Mouse (Mus musculus) midbrain, embryonic 11.5 days (tissue): ENCODE measurements around the gene Spaca4. TPM values are rescaled to one million over a fixed set of nuclear protein-coding genes. Genes with fewer than 3 reads are reported as not detected.

Experiments
- ATAC-seq: fragments of 200-750 bp; cut with Nextera tagmentation; 2 replicates; pipeline ENCODE4 v1.8.0; 2017; ENCODE audit warnings: moderate TSS enrichment, moderate library complexity; ENCODE audit not compliant: low FRiP score
- DNase-seq: peaks from one replicate; pipeline ENCODE4 v3.0.0; 2015; ENCODE audit warnings: low spot score; ENCODE audit errors: missing footprints
- H3K27ac ChIP-seq: fragments of 300-500 bp; sonication (generic); 2 replicates; pipeline ENCODE4 v1.5.1; 2014; ENCODE audit warnings: low read depth, low read length
- H3K27me3 ChIP-seq: fragments of 300-500 bp; sonication (generic); 2 replicates; pipeline ENCODE4 v1.6.1; 2014; ENCODE audit warnings: mild to moderate bottlenecking, low read length, moderate library complexity, mixed read lengths; ENCODE audit not compliant: control insufficient read depth, insufficient read depth
- H3K36me3 ChIP-seq: fragments of 300-500 bp; sonication (generic); 2 replicates; pipeline ENCODE4 v1.6.1; 2014; ENCODE audit warnings: mild to moderate bottlenecking, low read length, moderate library complexity, mixed read lengths; ENCODE audit not compliant: control insufficient read depth, insufficient read depth
- H3K4me1 ChIP-seq: fragments of 300-500 bp; sonication (generic); 2 replicates; pipeline ENCODE4 v1.6.1; 2014; ENCODE audit warnings: low read length; ENCODE audit not compliant: control insufficient read depth, insufficient read depth
- H3K4me2 ChIP-seq: fragments of 300-500 bp; sonication (generic); 2 replicates; pipeline ENCODE4 v1.6.1; 2014; ENCODE audit warnings: mild to moderate bottlenecking, moderate library complexity
- H3K4me3 ChIP-seq: fragments of 300-500 bp; sonication (generic); 2 replicates; pipeline ENCODE4 v1.5.1; 2014; ENCODE audit warnings: low read depth, low read length
- H3K9ac ChIP-seq: fragments of 300-500 bp; sonication (generic); 2 replicates; pipeline ENCODE4 v1.6.1; 2014; ENCODE audit warnings: low read length
- H3K9me3 ChIP-seq: fragments of 300-500 bp; sonication (generic); 2 replicates; pipeline ENCODE4 v1.6.1; 2016; ENCODE audit warnings: low read length; ENCODE audit not compliant: control insufficient read depth
- WGBS: fragments of 180-500 bp; shearing (Covaris S2); extraction: QIAGEN DNeasy Blood & Tissue Kit; methylation state at CpG from one replicate; pipeline ENCODE4 v1.1.7; 2014; 5-methylcytosine and 5-hydroxymethylcytosine counted together
- polyA plus RNA-seq: library from polyadenylated mRNA; unstranded; fragments of >200 nt; fragmentation: Nextera tagmentation; extraction: Ambion mirVana; gene quantifications from 2 replicates; pipeline ENCODE4 v1.2.1, GENCODE M21; 2014

Gene Spaca4
- polyA plus RNA-seq, 1 experiment from 2014 or later, result not detected

DNA sequence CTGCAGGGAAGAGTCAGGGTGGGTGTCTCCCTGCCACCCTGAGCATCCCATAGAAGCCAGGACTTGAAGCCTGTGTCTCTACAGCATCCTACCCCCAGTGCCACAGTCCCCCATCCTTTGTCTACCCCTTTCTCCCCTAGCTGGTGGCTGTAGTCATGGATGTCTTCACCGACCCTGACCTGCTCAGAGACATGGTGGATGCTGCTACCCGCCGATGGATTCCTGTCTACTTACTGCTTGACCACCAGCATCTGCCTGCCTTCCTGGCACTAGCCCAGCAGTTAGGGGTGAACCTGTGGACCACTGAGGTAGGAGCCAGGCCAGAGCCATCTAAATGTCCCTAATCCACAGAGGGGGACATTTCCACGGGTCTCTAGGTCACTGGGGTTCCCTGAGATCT, 2.3 kb downstream of the Spaca4 start:
- Histone ChIP-seq H3K4me3 (no peak overlapping the region), H3K9ac (no peak overlapping the region), H3K4me2 (no peak overlapping the region), H3K27ac (no peak overlapping the region), H3K27me3 (no peaks in the 10 kb centered on the region), H3K36me3 (peaks cover 32% of the 10 kb centered on the region), H3K4me1 (peaks cover 14% of the 10 kb centered on the region), H3K9me3 (no peaks in the 10 kb centered on the region)
- 92% methylated on average over 4 of the region's 4 CpGs for WGBS
- DNase-seq (no peak), ATAC-seq (no peak)

DNA sequence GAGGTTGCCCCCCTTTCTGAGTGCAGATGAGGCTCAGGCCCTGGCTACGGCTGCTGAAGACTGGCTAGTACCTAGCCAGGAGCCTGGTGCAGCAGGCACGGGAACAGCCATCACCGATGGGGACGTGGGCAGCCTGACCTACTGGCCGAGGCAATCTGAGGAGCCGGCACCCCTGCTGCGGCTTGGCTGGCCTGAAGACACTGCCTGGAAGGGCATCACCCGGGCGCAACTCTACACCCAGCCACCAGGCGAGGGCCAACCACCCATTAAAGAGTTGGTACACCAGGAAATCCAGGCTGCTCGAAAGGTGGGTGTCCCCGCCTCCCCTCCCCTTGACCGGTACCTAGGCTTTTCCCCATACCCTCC, 3.3 kb downstream of the Spaca4 start:
- Histone ChIP-seq H3K4me3 (no peak overlapping the region), H3K9ac (no peak overlapping the region), H3K9me3 (no peaks in the 10 kb centered on the region), H3K4me2 (no peak overlapping the region), H3K4me1 (peaks cover 14% of the 10 kb centered on the region), H3K36me3 (peaks cover 32% of the 10 kb centered on the region), H3K27me3 (no peaks in the 10 kb centered on the region), H3K27ac (no peak overlapping the region)
- WGBS, result 77% methylated on average over 13 of the region's 13 CpGs
- DNase-seq (peak; percentile 82), ATAC-seq (no peak)

DNA sequence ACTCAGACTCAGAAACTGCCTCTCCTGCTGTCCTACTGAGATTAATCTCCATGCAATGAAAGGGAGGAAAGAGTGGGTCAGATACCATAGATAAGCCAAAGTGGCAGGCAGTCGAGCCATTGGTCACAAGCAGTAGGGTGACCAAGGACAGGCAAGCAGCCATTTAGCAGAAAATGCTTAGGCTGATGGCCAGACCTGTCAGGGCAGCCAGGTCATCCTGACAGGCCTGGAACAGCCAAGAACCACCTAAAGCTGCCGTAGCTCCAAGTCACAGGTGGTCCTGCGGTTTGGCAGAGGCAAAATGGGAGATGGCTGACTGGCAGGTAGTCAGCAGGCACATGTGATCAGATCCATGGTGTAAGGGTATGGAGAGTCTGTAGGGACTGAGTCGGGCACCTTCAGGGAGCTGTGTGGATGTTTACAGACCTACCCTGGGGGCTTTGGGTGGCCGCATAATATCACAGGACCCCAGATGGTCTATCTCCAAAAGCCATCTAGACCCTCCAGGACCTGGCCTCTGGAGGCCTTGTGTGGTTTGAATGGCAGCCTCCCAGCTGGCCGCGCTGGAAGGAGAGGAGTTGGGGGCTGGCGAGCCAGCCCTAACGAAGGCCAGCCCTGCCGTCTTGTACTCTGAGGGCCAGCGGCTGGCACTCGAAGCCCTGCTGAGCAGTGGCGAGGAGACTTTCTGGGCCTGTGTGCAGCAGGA, 3.8 kb downstream of the Spaca4 start:
- DNase-seq (no peak), ATAC-seq (no peak)
- H3K9me3 ChIP-seq, result no peaks in the 10 kb centered on the region
- no peak overlapping the region for H3K4me2 ChIP-seq
- no peak overlapping the region for H3K27ac ChIP-seq
- no peak overlapping the region for H3K9ac ChIP-seq
- peaks cover 19% of the 10 kb centered on the region for H3K4me1 ChIP-seq
- peaks cover 32% of the 10 kb centered on the region for H3K36me3 ChIP-seq
- no peak overlapping the region for H3K4me3 ChIP-seq
- H3K27me3 ChIP-seq, result no peaks in the 10 kb centered on the region
- 79% methylated on average over 13 of the region's 13 CpGs for WGBS

DNA sequence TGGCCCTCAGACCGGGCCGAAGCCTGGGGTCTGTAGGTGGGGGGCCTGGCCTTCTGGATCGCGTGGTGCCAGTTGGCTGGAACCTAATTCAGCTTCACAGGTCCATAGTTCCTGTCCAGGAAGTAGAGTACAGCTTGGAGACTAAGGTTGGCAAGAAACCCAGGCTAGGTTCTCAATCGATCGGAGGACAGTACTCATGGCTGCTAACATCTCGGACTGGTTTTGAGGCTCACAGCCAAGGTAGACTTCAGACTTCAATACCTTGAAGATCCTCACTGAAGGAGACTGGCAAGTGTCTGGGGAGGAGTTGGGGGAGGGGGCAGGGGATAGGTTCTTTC, 4.4 kb downstream of the Spaca4 start:
- Histone ChIP-seq H3K27me3 (no peaks in the 10 kb centered on the region), H3K4me2 (no peak overlapping the region), H3K9me3 (no peaks in the 10 kb centered on the region), H3K9ac (no peak overlapping the region), H3K4me3 (no peak overlapping the region), H3K36me3 (peaks cover 31% of the 10 kb centered on the region), H3K4me1 (peaks cover 24% of the 10 kb centered on the region), H3K27ac (no peak overlapping the region)
- WGBS, result 89% methylated on average over 7 of the region's 7 CpGs
- peak; percentile 81 for DNase-seq
- no peak for ATAC-seq

GRCm38 (mm10) chr7:45720413-45721233, 5.0 kb downstream of the Spaca4 start, which contains the start of gene Fam83e:
Fam83e (plus strand) TSS chr7:45721212.
- Histone ChIP-seq H3K4me3 (no peak within 1 kb of the TSS), H3K27me3 (no peaks in the 10 kb centered on the region), H3K4me1 (peaks cover 30% of the 10 kb centered on the region), H3K36me3 (peaks cover 25% of the 10 kb centered on the region), H3K27ac (no peak within 1 kb of the TSS), H3K9ac (no peak within 1 kb of the TSS), H3K9me3 (no peaks in the 10 kb centered on the region), H3K4me2 (no peak within 1 kb of the TSS)
- WGBS, result 82% methylated on average over 14 of the region's 14 CpGs
- DNase-seq, result peak; percentile 81
- ATAC-seq, result no peak

GRCm38 (mm10) chr7:45719738-45720412, 5.7 kb downstream of the Spaca4 start:
- Histone ChIP-seq H3K9me3 (no peaks in the 10 kb centered on the region), H3K4me1 (peaks cover 33% of the 10 kb centered on the region), H3K4me2 (no peak overlapping the region; the same call in 1 of the 2 replicates), H3K27me3 (no peaks in the 10 kb centered on the region), H3K36me3 (peaks cover 25% of the 10 kb centered on the region), H3K4me3 (no peak overlapping the region), H3K9ac (no peak overlapping the region), H3K27ac (no peak overlapping the region)
- peak; percentile 82 for DNase-seq
- no peak for ATAC-seq
- 94% methylated on average over 15 of the region's 16 CpGs for WGBS

- no peak for ATAC-seq
- peaks cover 21% of the 10 kb centered on the region for H3K36me3 ChIP-seq
- no peaks in the 10 kb centered on the region for H3K9me3 ChIP-seq
- peaks cover 39% of the 10 kb centered on the region for H3K4me1 ChIP-seq
- peak overlapping the region; percentile 93 for H3K9ac ChIP-seq
- H3K27ac ChIP-seq, result no peak overlapping the region
- peak; percentile 80 for DNase-seq
- peak overlapping the region; percentile 93 for H3K4me3 ChIP-seq
- H3K4me2 ChIP-seq, result peak overlapping the region; percentile 70
- H3K27me3 ChIP-seq, result no peaks in the 10 kb centered on the region
- 84% methylated on average over 10 of the region's 10 CpGs for WGBS
Measured at GRCm38 (mm10) chr7:45719180-45719579, 6.4 kb downstream of the Spaca4 start.

GRCm38 (mm10) chr7:45718331-45718730, 7.3 kb downstream of the Spaca4 start:
- ATAC-seq (no peak), DNase-seq (no peak)
- H3K36me3 ChIP-seq, result peaks cover 17% of the 10 kb centered on the region
- H3K27me3 ChIP-seq, result no peaks in the 10 kb centered on the region
- H3K27ac ChIP-seq, result peak overlapping the region; percentile 80
- H3K9ac ChIP-seq, result peak overlapping the region; percentile 93
- H3K4me2 ChIP-seq, result peak overlapping the region; percentile 70
- under 1% methylated on average over 20 of the region's 20 CpGs for WGBS
- H3K4me3 ChIP-seq, result peak overlapping the region; percentile 93
- H3K4me1 ChIP-seq, result peaks cover 41% of the 10 kb centered on the region
- no peaks in the 10 kb centered on the region for H3K9me3 ChIP-seq

- Histone ChIP-seq H3K27me3 (no peaks in the 10 kb centered on the region), H3K4me2 (peak within 1 kb of the TSS; percentile 72), H3K9me3 (no peaks in the 10 kb centered on the region), H3K9ac (peak within 1 kb of the TSS; percentile 93), H3K4me1 (peaks cover 41% of the 10 kb centered on the region), H3K4me3 (peak within 1 kb of the TSS; percentile 93), H3K27ac (peak within 1 kb of the TSS; percentile 80), H3K36me3 (peaks cover 21% of the 10 kb centered on the region)
- ATAC-seq, result peak; percentile 78
- WGBS, result under 1% methylated on average over 41 of the region's 41 CpGs
- peak; percentile 100 for DNase-seq
Measured at GRCm38 (mm10) chr7:45717918-45718297, 7.7 kb downstream of the Spaca4 start, which contains the start of gene Sphk2. Sphk2 (minus strand) TSS chr7:45718002.
